Mouse (Mus musculus) limb, embryonic 14.5 days (tissue): ENCODE data around the gene Ptprn2. TPM values are rescaled to one million over a fixed set of nuclear protein-coding genes. Genes with fewer than 3 reads are reported as not detected.
A peak's percentile ranks its signal among the peaks of the same experiment; 100 is the strongest.

Experiments used
- ATAC-seq: fragments of 200-750 bp; cut with Nextera tagmentation; 2 replicates; pipeline ENCODE4 v1.8.0; 2017; ENCODE audit warnings: low read depth, moderate number of reproducible peaks, moderate TSS enrichment; ENCODE audit not compliant: low FRiP score
- DNase-seq: peaks from one replicate; pipeline ENCODE4 v3.0.0-alpha.2; 2015; ENCODE audit warnings: low spot score
- H3K27ac ChIP-seq: fragments of 300-500 bp; sonication (generic); replicated peaks from 2 replicates; pipeline ENCODE4 v1.5.1; 2014; ENCODE audit warnings: low read depth, mild to moderate bottlenecking, low read length, moderate library complexity, mixed read lengths
- H3K27me3 ChIP-seq: fragments of 300-500 bp; sonication (generic); 2 replicates; pipeline ENCODE4 v1.6.1; 2014; ENCODE audit warnings: low read length, mixed read lengths; ENCODE audit not compliant: control insufficient read depth, insufficient read depth
- H3K36me3 ChIP-seq: fragments of 300-500 bp; sonication (generic); 2 replicates; pipeline ENCODE4 v1.6.1; 2014; ENCODE audit warnings: mild to moderate bottlenecking, low read length, moderate library complexity, mixed read lengths; ENCODE audit not compliant: control insufficient read depth, insufficient read depth
- H3K4me1 ChIP-seq: fragments of 300-500 bp; sonication (generic); 2 replicates; pipeline ENCODE4 v1.6.1; 2014; ENCODE audit warnings: antibody characterized with exemption, low read length, mixed read lengths; ENCODE audit not compliant: control insufficient read depth, insufficient read depth
- H3K4me2 ChIP-seq: fragments of 300-500 bp; sonication (generic); replicated peaks from 2 replicates; pipeline ENCODE4 v1.6.1; 2014; ENCODE audit warnings: low read depth, mild to moderate bottlenecking, low read length, moderate library complexity; ENCODE audit not compliant: severe bottlenecking
- H3K4me3 ChIP-seq: fragments of 300-500 bp; sonication (generic); replicated peaks from 2 replicates; pipeline ENCODE4 v1.5.1; 2014; ENCODE audit warnings: low read length
- H3K9ac ChIP-seq: fragments of 300-500 bp; sonication (generic); 2 replicates; pipeline ENCODE4 v1.6.1; 2014; ENCODE audit warnings: mild to moderate bottlenecking, low read depth, low read length, moderate library complexity; ENCODE audit not compliant: severe bottlenecking
- H3K9me3 ChIP-seq: fragments of 300-500 bp; sonication (generic); 2 replicates; pipeline ENCODE4 v1.6.1; 2016; ENCODE audit warnings: low read length; ENCODE audit not compliant: control insufficient read depth
- POLR2A ChIP-seq: fragments of 200-500 bp; IDR thresholded peaks from 2 replicates; pipeline ENCODE4 v1.8.0; 2012; ENCODE audit warnings: inconsistent platforms, mild to moderate bottlenecking, moderate library complexity, borderline replicate concordance; ENCODE audit not compliant: insufficient read depth, insufficient read length; ENCODE audit errors: extremely low read depth
- WGBS: fragments of 180-500 bp; shearing (Covaris S2); extraction: QIAGEN DNeasy Blood & Tissue Kit; methylation state at CpG from one replicate; pipeline ENCODE4 v1.1.7; 2014; 5-methylcytosine and 5-hydroxymethylcytosine counted together
- polyA plus RNA-seq, 2 experiments: library from polyadenylated mRNA; depleted of rRNA in 1 of 2; stranded (reverse) in 1 of 2; unstranded in 1 of 2; fragments of >200 nt; fragmentation: Nextera tagmentation in 1 of 2; extraction: Ambion mirVana in 1 of 2; gene quantifications; 2 replicates each; pipeline versions ENCODE4 v1.2.1 to v1.2.3; 2012 to 2014

Gene Ptprn2
- polyA plus RNA-seq, 2 experiments: 0.08 to 0.65 TPM

- ATAC-seq: no peak
- Histone ChIP-seq H3K36me3 (no peaks in the 10 kb centered on the region), H3K9ac (no peak overlapping the region), H3K27me3 (no peaks in the 10 kb centered on the region), H3K4me2 (no peak overlapping the region), H3K4me3 (no peak overlapping the region), H3K9me3 (no peaks in the 10 kb centered on the region), H3K27ac (no peak overlapping the region), H3K4me1 (no peaks in the 10 kb centered on the region)
- WGBS: 84% methylated on average over 3 of the region's 3 CpGs
- no peak for TF ChIP-seq POLR2A
- DNase-seq: no peak
These were observed 795.3 kb downstream of the Ptprn2 start for GRCm38 (mm10) chr12:117280790-117281189.

DNA sequence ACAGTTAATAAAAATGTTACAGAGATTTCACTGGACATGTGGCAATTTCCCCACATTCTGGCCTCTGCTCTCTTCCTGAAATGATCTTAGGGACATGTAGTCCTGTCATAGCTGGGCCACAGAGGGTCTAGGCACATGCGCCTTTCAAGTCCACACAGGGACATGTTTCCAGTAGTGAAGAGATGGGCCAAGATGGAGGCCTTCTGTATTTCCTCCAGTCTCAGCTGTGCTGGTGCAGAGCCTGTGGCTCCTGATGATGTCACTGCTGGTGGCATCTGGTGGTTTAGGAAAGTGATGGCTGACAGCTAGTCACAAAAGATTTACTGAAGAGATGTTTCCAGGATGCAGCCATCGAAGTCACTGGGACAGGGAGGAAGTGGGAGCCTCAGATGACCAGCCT is 797.1 kb downstream of the Ptprn2 start:
- H3K36me3 ChIP-seq: no peaks in the 10 kb centered on the region
- 78% methylated on average over 2 of the region's 2 CpGs for WGBS
- no peak for ATAC-seq
- H3K9me3 ChIP-seq: no peaks in the 10 kb centered on the region
- TF ChIP-seq POLR2A: no peak
- no peaks in the 10 kb centered on the region for H3K27me3 ChIP-seq
- H3K9ac ChIP-seq: no peak overlapping the region
- H3K4me2 ChIP-seq: no peak overlapping the region
- H3K4me1 ChIP-seq: no peaks in the 10 kb centered on the region
- DNase-seq: no peak
- no peak overlapping the region for H3K4me3 ChIP-seq
- H3K27ac ChIP-seq: no peak overlapping the region

- Histone ChIP-seq H3K27ac (no peak overlapping the region), H3K4me1 (no peaks in the 10 kb centered on the region), H3K27me3 (no peaks in the 10 kb centered on the region), H3K36me3 (no peaks in the 10 kb centered on the region), H3K9ac (no peak overlapping the region), H3K9me3 (no peaks in the 10 kb centered on the region), H3K4me2 (no peak overlapping the region), H3K4me3 (no peak overlapping the region)
- TF ChIP-seq POLR2A: no peak
- DNase-seq (peak; percentile 19), ATAC-seq (no peak)
- WGBS: 68% methylated on average over 2 of the region's 2 CpGs
These were observed 801.9 kb downstream of the Ptprn2 start for GRCm38 (mm10) chr12:117287456-117287855.

- H3K27me3 ChIP-seq: no peaks in the 10 kb centered on the region
- DNase-seq (no peak), ATAC-seq (no peak)
- no peak overlapping the region for H3K27ac ChIP-seq
- no peak overlapping the region for H3K9ac ChIP-seq
- no peaks in the 10 kb centered on the region for H3K4me1 ChIP-seq
- no peaks in the 10 kb centered on the region for H3K36me3 ChIP-seq
- H3K9me3 ChIP-seq: no peaks in the 10 kb centered on the region
- H3K4me3 ChIP-seq: no peak overlapping the region
- no peak for TF ChIP-seq POLR2A
- H3K4me2 ChIP-seq: no peak overlapping the region
- 68% methylated on average over 3 of the region's 3 CpGs for WGBS
These were observed 806.4 kb downstream of the Ptprn2 start for GRCm38 (mm10) chr12:117291943-117292342.

GRCm38 (mm10) chr12:117296792-117297191 is 811.3 kb downstream of the Ptprn2 start:
- no peak for DNase-seq

GRCm38 (mm10) chr12:117299084-117299483 is 813.6 kb downstream of the Ptprn2 start:
- Histone ChIP-seq H3K9ac (no peak overlapping the region), H3K4me3 (no peak overlapping the region), H3K36me3 (no peaks in the 10 kb centered on the region), H3K4me2 (no peak overlapping the region), H3K27me3 (no peaks in the 10 kb centered on the region), H3K4me1 (no peaks in the 10 kb centered on the region), H3K9me3 (no peaks in the 10 kb centered on the region), H3K27ac (no peak overlapping the region)
- DNase-seq: no peak
- no peak for ATAC-seq
- no peak for TF ChIP-seq POLR2A
- WGBS: 90% methylated on average over 3 of the region's 3 CpGs

More at GRCm38 (mm10) chr12:117296792-117297191, 811.3 kb downstream of the Ptprn2 start:
- Histone ChIP-seq H3K4me3 (no peak overlapping the region), H3K4me2 (no peak overlapping the region), H3K9me3 (no peaks in the 10 kb centered on the region), H3K9ac (no peak overlapping the region), H3K4me1 (no peaks in the 10 kb centered on the region), H3K27ac (no peak overlapping the region), H3K36me3 (no peaks in the 10 kb centered on the region), H3K27me3 (no peaks in the 10 kb centered on the region)
- 56% methylated on average over 2 of the region's 2 CpGs for WGBS
- TF ChIP-seq POLR2A: no peak
- no peak for ATAC-seq
